Mouse (Mus musculus): ENCODE data around the gene Olfr823. TPM values are rescaled to one million over a fixed set of nuclear protein-coding genes. Genes with fewer than 3 reads are reported as not detected.

Olfr823 gene
- total and polyA plus RNA-seq, 3 experiments: not detected

DNA sequence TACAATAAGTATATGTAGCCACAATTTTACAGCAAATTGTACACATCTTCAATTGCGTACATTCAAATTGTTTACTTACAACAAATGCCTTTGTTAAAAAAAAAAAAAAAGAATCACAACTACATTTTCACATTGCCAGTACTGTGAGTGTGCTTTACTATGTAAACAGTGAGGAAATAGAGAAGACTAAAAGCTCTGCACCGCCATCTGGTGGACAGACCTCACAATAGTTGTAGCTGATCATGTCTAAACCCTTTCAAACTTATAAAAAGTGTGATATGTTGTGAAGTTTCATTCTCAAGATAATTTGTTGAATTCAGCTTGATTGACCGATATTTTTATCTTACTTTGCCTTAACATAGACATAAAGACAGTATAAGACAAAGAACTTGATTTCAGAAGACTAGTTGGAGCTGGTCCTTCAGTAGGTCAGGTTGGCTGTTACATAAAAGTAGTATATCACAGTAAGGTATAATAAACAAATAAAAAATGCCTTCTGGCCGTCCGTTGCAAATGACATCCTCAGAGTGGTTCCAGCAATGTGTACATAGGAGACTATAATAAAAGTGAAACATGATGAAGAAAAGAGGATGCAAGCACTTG, 22.2 kb downstream of the Olfr823 start:
- Histone ChIP-seq H3K4me3 (no peak overlapping the region), H3K4me1 (ENCODE audit: control insufficient read depth, insufficient read depth, low read length) (no peaks in the 10 kb centered on the region), H3K27me3 (ENCODE audit: control insufficient read depth, insufficient read depth, low read length) (no peaks in the 10 kb centered on the region), H3K36me3 (ENCODE audit: control insufficient read depth, insufficient read depth, low read length) (no peaks in the 10 kb centered on the region), H3K79me2 (replicated peaks; ENCODE audit: control insufficient read depth, insufficient read depth, low read length) (no peaks in the 10 kb centered on the region), H3K27ac (no peak overlapping the region), H3K9ac (ENCODE audit: low read depth, low read length) (no peak overlapping the region)
- TF ChIP-seq CTCF (IDR thresholded peaks at IDR 0.05) (peak; percentile 58), POLR2A (IDR thresholded peaks at IDR 0.05; ENCODE audit: insufficient read depth, low read depth, low read length) (no peak)
- DNase-seq: no peak
- intact Hi-C loops (cut with DNase I): no loop called here
- WGBS: 12% methylated on average over 5 of the region's 5 CpGs

DNA sequence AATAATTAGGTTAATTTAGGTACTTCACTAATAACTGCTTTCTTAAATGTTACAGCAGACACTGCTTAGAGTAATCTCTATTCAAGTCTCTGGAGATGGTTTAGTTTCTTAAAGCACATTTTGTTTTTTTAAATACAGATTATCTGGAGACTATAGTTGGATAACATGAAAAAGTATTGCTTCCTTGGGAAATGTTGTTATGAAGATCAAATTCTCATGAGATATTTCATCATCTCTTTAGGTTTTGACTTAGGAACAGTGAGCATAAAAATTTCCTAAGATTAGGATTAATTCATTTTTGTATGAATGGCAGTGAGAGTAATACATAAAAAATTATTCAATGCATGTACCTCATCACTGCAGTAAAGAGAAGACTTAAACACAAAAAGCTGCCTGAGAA, 44.3 kb downstream of the Olfr823 start, which contains the start of gene Olfr822:
Olfr822 (plus strand) TSS at position 301 of the 400 bp plus-strand sequence.
- no peak for DNase-seq
- TF ChIP-seq CTCF (IDR thresholded peaks at IDR 0.05) (no peak), EP300 (IDR thresholded peaks at IDR 0.05; ENCODE audit: insufficient read depth, low read depth, low read length) (no peak), POLR2A (IDR thresholded peaks at IDR 0.05; ENCODE audit: insufficient read depth, low read depth, low read length) (no peak)
- Histone ChIP-seq H3K36me3 (ENCODE audit: control insufficient read depth, insufficient read depth, low read length) (no peaks in the 10 kb centered on the region), H3K9ac (ENCODE audit: low read depth, low read length) (no peak within 1 kb of the TSS), H3K79me2 (replicated peaks; ENCODE audit: control insufficient read depth, insufficient read depth, low read length) (no peaks in the 10 kb centered on the region), H3K4me1 (ENCODE audit: control insufficient read depth, insufficient read depth, low read length) (no peaks in the 10 kb centered on the region), H3K27ac (no peak within 1 kb of the TSS), H3K4me3 (no peak within 1 kb of the TSS), H3K27me3 (ENCODE audit: control insufficient read depth, insufficient read depth, low read length) (no peaks in the 10 kb centered on the region)
- intact Hi-C loops (cut with DNase I): no loop called here

Other genes starting within 250 kb of the Olfr823 start
- gene Olfr814, start 235.5 kb downstream of the Olfr823 start, total RNA-seq (2021): not detected
- not detected in 2 replicates for gene Olfr814, start 235.5 kb downstream of the Olfr823 start, polyA plus RNA-seq (2012; rRNA removed)
- not detected for gene Olfr815, start 209.5 kb downstream of the Olfr823 start, total RNA-seq (2021)
- gene Olfr815, start 209.5 kb downstream of the Olfr823 start, polyA plus RNA-seq (2012; rRNA removed): not detected in 2 replicates
- not detected for gene Olfr816, start 199.8 kb downstream of the Olfr823 start, total RNA-seq (2021)
- gene Olfr816, start 199.8 kb downstream of the Olfr823 start, polyA plus RNA-seq (2012; rRNA removed): not detected in 2 replicates
- gene Olfr818, start 166.3 kb downstream of the Olfr823 start, total RNA-seq (2021): not detected
- gene Olfr818, start 166.3 kb downstream of the Olfr823 start, polyA plus RNA-seq (2012; rRNA removed): not detected in 2 replicates
- not detected for gene Olfr819, start 148.1 kb downstream of the Olfr823 start, total RNA-seq (2021)
- not detected in 2 replicates for gene Olfr819, start 148.1 kb downstream of the Olfr823 start, polyA plus RNA-seq (2012; rRNA removed)
- not detected for gene Olfr247, start 139.2 kb downstream of the Olfr823 start, total RNA-seq (2021)
- not detected in 2 replicates for gene Olfr247, start 139.2 kb downstream of the Olfr823 start, polyA plus RNA-seq (2012; rRNA removed)
- gene Gm10310, start 130.3 kb downstream of the Olfr823 start, total RNA-seq (2021): not detected
- gene Gm10310, start 130.3 kb downstream of the Olfr823 start, polyA plus RNA-seq (2012; rRNA removed): not detected in 2 replicates
- gene Olfr820, start 102.8 kb downstream of the Olfr823 start, total RNA-seq (2021): not detected
- not detected in 2 replicates for gene Olfr820, start 102.8 kb downstream of the Olfr823 start, polyA plus RNA-seq (2012; rRNA removed)
- not detected for gene Olfr821, start 85.0 kb downstream of the Olfr823 start, total RNA-seq (2021)
- gene Olfr821, start 85.0 kb downstream of the Olfr823 start, polyA plus RNA-seq (2012; rRNA removed): not detected in 2 replicates
- not detected for gene Olfr822, start 44.2 kb downstream of the Olfr823 start, total RNA-seq (2021)
- not detected in 2 replicates for gene Olfr822, start 44.2 kb downstream of the Olfr823 start, polyA plus RNA-seq (2012; rRNA removed)
- gene Olfr824, start 14.6 kb upstream of the Olfr823 start, total RNA-seq (2021): not detected
- gene Olfr824, start 14.6 kb upstream of the Olfr823 start, polyA plus RNA-seq (2012; rRNA removed): not detected in 2 replicates
- gene Olfr825, start 51.4 kb upstream of the Olfr823 start, total RNA-seq (2021): not detected
- gene Olfr825, start 51.4 kb upstream of the Olfr823 start, polyA plus RNA-seq (2012; rRNA removed): not detected in 2 replicates
- not detected for gene Olfr826, start 68.8 kb upstream of the Olfr823 start, total RNA-seq (2021)
- not detected in 2 replicates for gene Olfr826, start 68.8 kb upstream of the Olfr823 start, polyA plus RNA-seq (2012; rRNA removed)
- not detected for gene Olfr827, start 99.0 kb upstream of the Olfr823 start, total RNA-seq (2021)
- not detected in 2 replicates for gene Olfr827, start 99.0 kb upstream of the Olfr823 start, polyA plus RNA-seq (2012; rRNA removed)
- gene Neurod4, start 164.9 kb upstream of the Olfr823 start, total RNA-seq (2021): not detected
- not detected in 2 replicates for gene Neurod4, start 164.9 kb upstream of the Olfr823 start, polyA plus RNA-seq (2012; rRNA removed)
- under 1 TPM; 0.47 to 0.70 TPM for gene Tespa1, start 207.5 kb upstream of the Olfr823 start, total RNA-seq (2021)
- gene Tespa1, start 207.5 kb upstream of the Olfr823 start, polyA plus RNA-seq (2012; rRNA removed): 0.12 and 0.18 TPM in 2 replicates